Mouse (Mus musculus) testis, adult 2 months (tissue): ENCODE results near the gene Hic1.

Experiments used
- CTCF ChIP-seq: fragments of 200-500 bp; IDR thresholded peaks from 2 replicates; pipeline ENCODE4 v1.5.1; 2012; ENCODE audit warnings: low read depth, mild to moderate bottlenecking, inconsistent platforms, low read length, moderate library complexity; ENCODE audit not compliant: control insufficient read depth, insufficient read depth, insufficient replicate concordance
- POLR2A ChIP-seq: fragments of 200-500 bp; IDR thresholded peaks from 2 replicates; pipeline ENCODE4 v1.6.1; 2012; ENCODE audit warnings: low read depth, mild to moderate bottlenecking, inconsistent platforms, low read length, moderate library complexity; ENCODE audit not compliant: control insufficient read depth

DNA sequence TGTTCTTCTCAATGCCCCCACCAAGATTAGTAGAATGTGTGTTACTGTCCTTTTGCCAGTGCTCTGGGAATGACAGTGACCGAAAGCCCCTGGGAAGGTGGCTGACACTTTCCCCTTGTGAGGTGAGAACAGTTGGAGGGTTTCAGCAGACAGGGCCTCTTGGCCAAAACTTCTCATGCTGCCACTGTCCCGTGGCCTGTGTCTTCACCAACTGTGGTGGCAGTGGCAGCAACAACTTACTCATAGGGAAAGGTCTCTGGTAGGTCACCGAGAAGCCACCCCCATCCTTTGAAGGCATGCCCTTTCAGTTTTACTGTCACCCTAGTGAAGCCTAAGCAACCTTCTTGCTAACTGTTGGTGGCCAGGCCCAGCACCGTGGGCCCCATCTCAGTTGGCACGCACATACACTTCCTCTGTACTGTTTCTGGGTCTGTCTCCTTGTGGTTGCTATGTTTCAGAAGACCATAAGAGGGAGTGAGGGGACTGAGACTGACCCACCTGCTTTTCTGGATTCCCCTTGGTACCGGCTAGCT lies 15.2 kb downstream of the Hic1 start:
- TF ChIP-seq POLR2A (no peak), CTCF (no peak)
